Mouse (Mus musculus): Measurements from ENCODE around the gene Heatr4. TPM values are rescaled to one million over a fixed set of nuclear protein-coding genes. Genes with fewer than 3 reads are reported as not detected.

Gene Heatr4
- polyA plus RNA-seq, 1 experiment from 2014 or later = not detected

DNA sequence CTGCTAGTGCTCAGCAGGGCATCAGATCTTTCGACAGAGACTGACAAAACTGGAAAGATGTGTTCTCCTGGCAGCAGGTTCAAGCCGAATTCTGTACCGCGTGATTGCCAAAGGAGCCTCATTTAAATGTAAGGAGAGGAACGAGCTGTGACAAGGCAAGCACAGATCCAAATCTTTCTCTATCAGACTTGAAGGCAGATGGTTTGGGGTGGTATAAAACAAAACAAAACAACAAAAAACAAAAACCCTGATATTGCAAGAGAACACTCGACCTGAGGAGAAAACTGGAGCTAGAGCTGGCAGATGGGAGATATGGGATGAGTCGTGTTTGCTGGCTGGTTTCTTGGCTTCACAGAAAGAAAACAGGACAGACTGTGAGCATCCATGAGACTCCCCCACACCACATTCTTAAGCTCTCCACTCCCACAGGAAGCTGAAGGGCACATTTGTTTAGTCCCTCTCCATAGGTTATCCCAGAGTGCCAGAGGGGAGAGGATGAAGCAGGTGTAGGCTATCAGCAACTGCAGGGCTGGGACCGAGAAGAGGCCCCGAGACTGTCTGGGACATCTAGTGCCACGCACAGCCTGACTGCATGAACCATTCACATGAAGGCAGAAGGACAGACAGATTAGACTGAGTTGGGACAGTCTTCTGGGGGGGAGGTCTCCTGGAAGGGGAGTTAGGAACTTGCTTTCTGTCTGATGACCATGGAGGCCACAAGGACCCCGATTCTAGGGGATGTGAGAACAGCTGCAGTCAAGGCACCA lies 13.9 kb upstream of the Heatr4 start:
- no peaks in the 10 kb centered on the region for H3K27me3 ChIP-seq
- ChIA-PET POLR2A (no interaction called here), CTCF (interaction anchor here (2.0 kb wide), 1 partner anchor 11 kb away, joined by 10 read pairs; the partner anchor contains the start of gene Acot2)
- ATAC-seq (no peak), DNase-seq (ENCODE audit: low read depth, low spot score) (no peak)
- in situ Hi-C loops (cut with MboI; ENCODE audit: low pct_unique_long_range_greater_than_20kb) = no loop called here
- TF ChIP-seq CTCF (IDR thresholded peaks at IDR 0.05) = no peak

DNA sequence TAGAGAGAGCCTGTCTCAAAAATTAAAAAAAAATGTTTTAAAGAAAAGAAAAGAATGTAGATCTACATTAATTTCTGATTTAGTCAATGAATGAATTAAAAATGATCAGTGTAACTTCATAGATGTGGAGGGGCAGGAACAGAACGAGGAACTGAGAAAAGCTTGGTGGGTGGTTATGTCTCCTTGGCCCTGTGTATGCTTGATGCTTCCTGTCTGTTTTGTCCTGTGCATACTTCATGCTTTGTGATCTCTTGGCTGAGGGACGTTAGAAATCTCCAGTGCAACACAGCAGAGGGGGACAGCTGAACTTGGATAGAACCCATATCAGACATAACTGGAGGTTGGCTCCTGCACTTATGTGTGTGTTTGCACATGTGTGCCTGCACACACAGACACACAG lies 12.6 kb upstream of the Heatr4 start:
- no peak for TF ChIP-seq CTCF (IDR thresholded peaks at IDR 0.05)
- no peaks in the 10 kb centered on the region for H3K27me3 ChIP-seq
- DNase-seq (ENCODE audit: low read depth, low spot score) (no peak), ATAC-seq (no peak)
- in situ Hi-C loops (cut with MboI; ENCODE audit: low pct_unique_long_range_greater_than_20kb) = no loop called here
- CTCF ChIA-PET = no interaction called here
- POLR2A ChIA-PET = interaction anchor here (0.6 kb wide), 1 partner anchor 29 kb away, joined by 3 read pairs; no protein-coding TSS in a partner anchor

DNA sequence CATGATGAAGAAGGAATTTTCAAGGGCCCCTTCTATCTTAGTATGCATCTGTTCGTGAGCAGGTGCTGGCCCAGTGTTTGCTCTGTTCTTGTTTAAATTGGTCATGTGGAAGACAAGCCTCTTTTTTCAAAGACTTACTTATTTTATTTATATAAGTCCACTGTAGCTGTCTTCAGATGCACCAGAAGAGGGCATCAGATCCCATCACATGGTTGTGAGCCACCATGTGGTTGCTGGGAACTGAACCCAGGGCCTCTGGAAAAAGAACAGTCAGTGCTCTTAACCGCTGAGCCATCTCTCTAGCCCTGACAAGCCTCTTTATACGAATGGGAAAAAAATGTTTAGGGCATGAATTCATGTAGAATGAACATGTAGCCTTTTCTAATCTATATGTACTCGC lies 4.7 kb upstream of the Heatr4 start:
- DNase-seq (ENCODE audit: low read depth, low spot score) = no peak
- CTCF ChIA-PET = interaction anchor here (3.2 to 3.5 kb wide), 2 partner anchors 10 to 41 kb away, joined by 10 to 15 read pairs; no protein-coding TSS in a partner anchor
- H3K27me3 ChIP-seq = no peaks in the 10 kb centered on the region
- in situ Hi-C loops (cut with MboI; ENCODE audit: low pct_unique_long_range_greater_than_20kb) = no loop called here
- POLR2A ChIA-PET = interaction anchor here (1.0 kb wide), 1 partner anchor 22 kb away, joined by 3 read pairs; no protein-coding TSS in a partner anchor
- no peak for TF ChIP-seq CTCF (IDR thresholded peaks at IDR 0.05)
- ATAC-seq = no peak

DNA sequence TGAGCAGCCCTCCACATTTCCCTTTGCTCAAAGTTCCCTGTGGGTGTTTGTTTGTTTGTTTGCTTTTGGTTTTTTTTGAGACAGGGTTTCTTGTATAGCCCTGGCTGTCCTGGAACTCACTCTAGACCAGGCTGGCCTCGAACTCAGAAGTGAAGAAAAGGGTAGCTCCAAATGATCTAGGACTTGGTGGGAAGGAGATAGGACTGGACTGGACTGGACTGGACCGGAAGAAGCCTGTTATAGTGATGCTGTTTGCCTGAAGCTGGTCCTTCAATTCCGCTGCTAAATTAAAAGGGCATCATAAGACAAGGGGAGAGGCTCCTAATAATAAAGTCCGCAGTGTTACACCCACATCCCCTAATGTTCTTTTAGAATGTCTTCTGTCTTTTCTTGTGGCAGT lies 3.8 kb upstream of the Heatr4 start:
- ATAC-seq = no peak
- POLR2A ChIA-PET = interaction anchor here (1.0 kb wide), 1 partner anchor 23 kb away, joined by 3 read pairs; no protein-coding TSS in a partner anchor

DNA sequence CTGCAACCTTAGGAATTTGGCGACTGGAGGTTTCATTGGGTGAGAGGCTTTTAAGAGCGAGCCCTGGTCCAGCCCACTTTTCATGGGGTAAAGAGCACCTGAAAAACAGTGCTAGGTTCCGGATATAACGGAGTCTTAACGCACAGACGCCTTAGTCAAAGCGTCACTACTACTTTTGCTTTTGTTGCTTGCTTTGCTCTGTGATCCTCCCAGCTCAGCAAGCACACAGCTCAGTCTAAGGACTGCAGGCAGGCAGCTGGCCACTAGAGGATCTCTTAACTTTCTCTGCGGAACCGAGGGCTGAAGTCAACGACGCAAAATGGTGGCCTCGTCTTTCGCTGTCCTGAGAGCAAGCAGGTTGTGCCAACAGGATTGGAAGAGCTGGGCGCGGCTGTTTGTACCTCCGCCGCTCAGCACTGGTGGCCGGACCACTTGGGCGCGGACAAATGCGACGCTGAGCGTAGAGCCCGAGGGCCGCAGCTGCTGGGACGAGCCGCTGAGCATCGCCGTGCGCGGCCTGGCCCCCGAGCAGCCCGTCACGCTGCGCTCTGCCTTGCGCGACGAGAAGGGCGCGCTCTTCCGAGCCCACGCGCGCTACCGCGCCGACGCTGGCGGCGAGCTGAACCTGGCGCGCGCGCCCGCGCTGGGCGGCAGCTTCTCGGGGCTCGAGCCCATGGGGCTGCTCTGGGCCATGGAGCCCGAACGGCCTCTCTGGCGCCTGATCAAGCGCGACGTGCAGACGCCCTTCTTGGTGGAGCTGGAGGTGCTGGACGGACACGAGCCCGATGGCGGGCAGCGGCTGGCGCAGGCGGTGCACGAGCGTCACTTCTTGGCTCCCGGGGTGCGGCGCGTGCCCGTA lies 3.2 kb upstream of the Heatr4 start, which contains the start of gene Acot2:
TSS of gene Acot2 (plus strand) at position 279 of the 859 bp plus-strand sequence.
- peak; percentile 86 for TF ChIP-seq CTCF (IDR thresholded peaks at IDR 0.05)
- peak; percentile 88 for ATAC-seq
- no peak for DNase-seq (ENCODE audit: low read depth, low spot score)
- in situ Hi-C loops (cut with MboI; ENCODE audit: low pct_unique_long_range_greater_than_20kb) = no loop called here
- POLR2A ChIA-PET = interaction anchor here (0.7 kb wide), 1 partner anchor 43 kb away, joined by 3 read pairs; no protein-coding TSS in a partner anchor
- H3K27me3 ChIP-seq = no peaks in the 10 kb centered on the region
- CTCF ChIA-PET = interaction anchor here (1.1 to 3.5 kb wide), 8 partner anchors 11 to 64 kb away, joined by 3 to 20 read pairs (median 8); partner anchors contain the start of gene Acot3

More for the DNA sequence above, 3.8 kb upstream of the Heatr4 start:
- CTCF ChIA-PET = interaction anchor here (1.4 to 3.5 kb wide), 4 partner anchors 11 to 42 kb away, joined by 4 to 20 read pairs (median 12); no protein-coding TSS in a partner anchor
- in situ Hi-C loops (cut with MboI; ENCODE audit: low pct_unique_long_range_greater_than_20kb) = no loop called here
- H3K27me3 ChIP-seq = no peaks in the 10 kb centered on the region
- DNase-seq (ENCODE audit: low read depth, low spot score) = no peak
- TF ChIP-seq CTCF (IDR thresholded peaks at IDR 0.05) = no peak

DNA sequence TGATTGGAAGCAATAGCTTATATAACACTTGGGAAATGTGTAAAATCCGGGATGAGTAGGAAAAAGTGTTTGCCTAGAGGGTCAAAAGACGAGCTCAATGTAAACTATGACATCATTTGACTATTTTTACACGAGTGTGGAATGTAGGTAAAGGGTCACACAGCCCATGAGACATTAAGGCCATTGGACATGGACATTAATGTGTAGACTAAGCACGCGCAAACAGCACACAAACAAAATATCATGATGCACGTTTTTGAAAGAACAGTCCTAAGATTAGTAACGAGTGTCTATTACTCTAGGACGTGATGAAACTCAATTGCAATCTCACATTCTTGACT lies 2.6 kb upstream of the Heatr4 start:
- in situ Hi-C loops (cut with MboI; ENCODE audit: low pct_unique_long_range_greater_than_20kb) = no loop called here
- ATAC-seq (no peak), DNase-seq (ENCODE audit: low read depth, low spot score) (no peak)
- ChIA-PET CTCF (interaction anchor here (1.1 to 3.5 kb wide), 8 partner anchors 11 to 65 kb away, joined by 3 to 20 read pairs (median 8); partner anchors contain the start of gene Acot3), POLR2A (interaction anchor here (1.3 kb wide), 1 partner anchor 14 kb away, joined by 3 read pairs; no protein-coding TSS in a partner anchor)
- TF ChIP-seq CTCF (IDR thresholded peaks at IDR 0.05) = no peak
- H3K27me3 ChIP-seq = no peaks in the 10 kb centered on the region

DNA sequence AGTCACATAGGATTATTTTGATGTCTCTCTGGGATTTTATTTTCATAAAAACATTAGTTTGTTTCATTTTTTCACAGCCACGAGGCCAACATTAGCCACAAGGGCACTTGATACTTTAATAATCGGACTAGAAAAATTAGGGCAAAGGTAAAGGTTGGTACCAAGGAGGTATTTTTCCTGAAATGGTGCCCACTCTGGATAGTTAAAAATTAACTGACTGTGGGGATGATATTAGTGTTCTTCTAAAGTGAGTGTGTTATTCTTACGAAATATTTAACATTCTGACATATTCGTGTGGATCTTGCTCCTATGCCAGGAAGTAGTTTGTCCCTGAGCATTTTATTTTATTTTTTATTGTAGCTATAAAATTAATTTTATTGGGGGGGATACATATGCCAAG lies 3.0 kb downstream of the Heatr4 start:
- CTCF ChIA-PET = no interaction called here
- POLR2A ChIA-PET = interaction anchor here (0.6 to 0.7 kb wide), 2 partner anchors 12 to 69 kb away, joined by 3 read pairs; no protein-coding TSS in a partner anchor
- no peak for ATAC-seq
- in situ Hi-C loops (cut with MboI; ENCODE audit: low pct_unique_long_range_greater_than_20kb) = no loop called here
- TF ChIP-seq CTCF (IDR thresholded peaks at IDR 0.05) = no peak
- DNase-seq (ENCODE audit: low read depth, low spot score) = no peak
- no peaks in the 10 kb centered on the region for H3K27me3 ChIP-seq

DNA sequence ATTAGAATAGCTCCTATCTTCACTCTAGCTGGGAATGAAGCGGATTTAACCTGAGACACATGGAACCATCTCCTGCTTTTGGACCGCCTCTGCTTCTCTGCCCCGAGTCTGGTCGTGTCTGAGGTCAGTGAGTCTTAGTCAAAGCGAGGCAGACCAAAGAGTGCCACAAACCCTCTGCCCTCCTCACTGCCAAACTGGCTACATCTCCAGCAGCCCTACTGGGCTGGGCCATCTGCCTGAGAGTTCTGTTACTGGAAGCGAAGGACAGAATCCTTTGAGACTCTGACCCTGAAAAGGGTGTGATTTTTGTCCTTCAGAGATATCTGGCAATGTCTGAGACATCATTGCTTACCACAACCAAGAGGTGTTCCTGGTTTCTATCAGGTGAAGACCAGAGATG lies 5.8 kb downstream of the Heatr4 start:
- ChIA-PET CTCF (interaction anchor here (4.8 kb wide), 1 partner anchor 9 kb away, joined by 20 read pairs; the partner anchor contains the start of gene Acot2), POLR2A (no interaction called here)
- DNase-seq (ENCODE audit: low read depth, low spot score) = no peak
- no peaks in the 10 kb centered on the region for H3K27me3 ChIP-seq
- TF ChIP-seq CTCF (IDR thresholded peaks at IDR 0.05) = no peak
- in situ Hi-C loops (cut with MboI; ENCODE audit: low pct_unique_long_range_greater_than_20kb) = loop anchor here (10.0 kb wide), 2 partner anchors 156 to 276 kb away; no protein-coding TSS in a partner anchor
- ATAC-seq = no peak

DNA sequence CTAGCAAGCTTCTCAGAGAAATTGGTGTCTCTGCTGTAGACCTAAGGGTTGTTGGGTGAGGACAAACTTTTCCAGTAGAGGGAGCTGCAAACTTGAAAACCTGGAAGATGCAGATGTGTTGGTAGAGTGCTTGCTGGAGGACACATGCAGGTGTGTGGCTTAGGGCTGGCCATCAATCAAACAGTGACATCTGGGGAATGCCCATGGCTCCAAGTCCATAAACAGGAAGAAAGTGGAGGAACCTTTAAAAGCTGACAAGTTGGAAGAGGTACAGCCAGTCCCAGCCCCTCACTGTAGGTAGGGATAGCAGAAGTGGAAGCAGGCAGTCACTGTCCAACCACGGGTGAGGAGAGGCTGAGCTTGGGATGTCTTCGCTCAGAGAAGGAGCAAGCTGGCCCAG lies 12.5 kb downstream of the Heatr4 start:
- TF ChIP-seq CTCF (IDR thresholded peaks at IDR 0.05) = peak; percentile 84
- no peak for DNase-seq (ENCODE audit: low read depth, low spot score)
- H3K27me3 ChIP-seq = no peaks in the 10 kb centered on the region
- CTCF ChIA-PET = interaction anchor here (0.9 to 2.2 kb wide), 10 partner anchors 15 to 173 kb away, joined by 3 to 11 read pairs (median 6); partner anchors contain the start of gene Acot2
- ATAC-seq = peak; percentile 62
- in situ Hi-C loops (cut with MboI; ENCODE audit: low pct_unique_long_range_greater_than_20kb) = loop anchor here (5.0 to 10.0 kb wide), 4 partner anchors 55 to 283 kb away; no protein-coding TSS in a partner anchor
- POLR2A ChIA-PET = no interaction called here

DNA sequence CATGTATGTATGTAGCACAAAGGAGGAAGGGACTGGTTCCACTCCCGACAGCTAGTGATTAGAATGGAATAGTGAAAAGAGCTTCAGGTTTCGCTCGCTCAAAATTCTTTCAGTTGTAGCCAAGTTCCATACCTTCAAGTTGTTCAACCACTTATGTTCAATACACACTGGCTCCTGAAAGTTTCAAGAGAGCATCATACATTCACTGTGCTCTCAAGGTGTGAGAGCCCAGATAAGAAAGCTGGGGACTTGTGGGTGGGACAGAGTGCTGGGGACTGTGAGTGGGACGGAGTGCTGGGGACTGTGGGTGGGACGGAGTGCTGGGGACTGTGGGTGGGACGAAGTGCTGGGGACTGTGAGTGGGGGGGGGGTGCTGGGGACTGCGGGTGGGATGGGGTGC lies 19.4 kb downstream of the Heatr4 start:
- in situ Hi-C loops (cut with MboI; ENCODE audit: low pct_unique_long_range_greater_than_20kb) = no loop called here
- ChIA-PET POLR2A (no interaction called here), CTCF (no interaction called here)
- DNase-seq (ENCODE audit: low read depth, low spot score) (no peak), ATAC-seq (no peak)
- TF ChIP-seq CTCF (IDR thresholded peaks at IDR 0.05) = no peak
- H3K27me3 ChIP-seq = no peaks in the 10 kb centered on the region

Data from Patski (cell line).